Mouse (Mus musculus) stomach, postnatal 0 days (tissue): ENCODE results near the gene Cdk20. TPM values are rescaled to one million over a fixed set of nuclear protein-coding genes. Genes with fewer than 3 reads are reported as not detected.

Experiments used
- ATAC-seq: fragments of 200-750 bp; cut with Nextera tagmentation; 2 replicates; pipeline ENCODE4 v1.8.0; 2017; ENCODE audit not compliant: low FRiP score, low TSS enrichment
- DNase-seq: peaks from one replicate; pipeline ENCODE4 v3.0.0-alpha.2; 2016; ENCODE audit warnings: low spot score
- H3K27ac ChIP-seq: fragments of 300-500 bp; sonication (generic); replicated peaks from 2 replicates; pipeline ENCODE4 v1.5.1; 2014; ENCODE audit warnings: mild to moderate bottlenecking, control low read depth
- H3K27me3 ChIP-seq: fragments of 300-500 bp; sonication (generic); 2 replicates; pipeline ENCODE4 v1.6.1; 2014; ENCODE audit warnings: low read length; ENCODE audit not compliant: control insufficient read depth, insufficient read depth
- H3K36me3 ChIP-seq: fragments of 300-500 bp; sonication (generic); 2 replicates; pipeline ENCODE4 v1.6.1; 2014; ENCODE audit warnings: low read length, mixed read lengths; ENCODE audit not compliant: control insufficient read depth, insufficient read depth
- H3K4me1 ChIP-seq: fragments of 300-500 bp; sonication (generic); replicated peaks from 2 replicates; pipeline ENCODE4 v1.6.1; 2014; ENCODE audit warnings: antibody characterized with exemption; ENCODE audit not compliant: control insufficient read depth, insufficient read depth
- H3K4me2 ChIP-seq: fragments of 300-500 bp; sonication (generic); replicated peaks from 2 replicates; pipeline ENCODE4 v1.6.1; 2014; ENCODE audit warnings: low read depth, mild to moderate bottlenecking, control low read depth, moderate library complexity
- H3K4me3 ChIP-seq: fragments of 300-500 bp; sonication (generic); 2 replicates; pipeline ENCODE4 v1.5.1; 2014; ENCODE audit warnings: low read depth, low read length, control low read depth
- H3K9ac ChIP-seq: fragments of 300-500 bp; sonication (generic); 2 replicates; pipeline ENCODE4 v1.6.1; 2014; ENCODE audit warnings: mild to moderate bottlenecking, low read length, control low read depth, mixed read lengths
- H3K9me3 ChIP-seq: fragments of 300-500 bp; sonication (generic); 2 replicates; pipeline ENCODE4 v1.6.1; 2016; ENCODE audit warnings: low read length; ENCODE audit not compliant: control insufficient read depth
- CTCF ChIP-seq: IDR thresholded peaks from 2 replicates; pipeline ENCODE4 v1.5.1; 2016; ENCODE audit warnings: antibody characterized with exemption, low read depth, mild to moderate bottlenecking, moderate library complexity
- EP300 ChIP-seq: optimal IDR thresholded peaks from 2 replicates; pipeline ENCODE3; 2016; ENCODE audit warnings: antibody characterized with exemption
- WGBS: fragments of 180-500 bp; shearing (Covaris S2); extraction: QIAGEN DNeasy Blood & Tissue Kit; methylation state at CpG from one replicate; pipeline ENCODE4 v1.1.7; 2014; 5-methylcytosine and 5-hydroxymethylcytosine counted together
- polyA plus RNA-seq: library from polyadenylated mRNA; unstranded; fragments of >200 nt; fragmentation: Nextera tagmentation; extraction: Ambion mirVana; gene quantifications from 2 replicates; pipeline ENCODE4 v1.2.1, GENCODE M21; 2015

The Cdk20 gene
- polyA plus RNA-seq, 1 experiment from 2014 or later: 5.3 TPM

DNA sequence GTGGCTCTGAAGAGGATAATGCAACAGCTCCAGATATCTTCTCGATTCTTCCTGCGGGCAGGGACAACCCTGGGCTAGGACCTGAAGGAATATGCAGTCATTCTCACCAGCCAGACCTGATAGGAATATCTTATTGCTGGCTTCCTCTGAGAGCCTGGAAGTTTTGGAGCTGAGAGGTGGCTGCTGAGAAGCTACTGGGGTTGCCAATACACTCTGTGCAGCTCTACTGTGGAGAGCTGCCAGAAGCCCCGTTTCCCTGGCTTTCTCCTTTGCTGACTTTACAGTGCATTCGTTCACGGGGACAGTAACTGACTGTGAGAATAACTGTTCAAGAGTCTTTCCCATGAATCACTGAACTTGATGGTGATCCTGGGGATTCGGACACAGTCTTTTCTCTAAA is 26.6 kb upstream of the Cdk20 start:
- no peak overlapping the region for H3K9ac ChIP-seq
- H3K36me3 ChIP-seq: no peaks in the 10 kb centered on the region
- H3K4me3 ChIP-seq: no peak overlapping the region
- TF ChIP-seq CTCF (no peak), EP300 (no peak)
- H3K4me2 ChIP-seq: no peak overlapping the region
- no peaks in the 10 kb centered on the region; the same call in 1 of the 2 replicates for H3K27me3 ChIP-seq
- no peak overlapping the region for H3K27ac ChIP-seq
- ATAC-seq: no peak
- WGBS: 55% methylated on average over 6 of the region's 6 CpGs
- no peaks in the 10 kb centered on the region for H3K9me3 ChIP-seq
- DNase-seq: no peak
- H3K4me1 ChIP-seq: no peaks in the 10 kb centered on the region

DNA sequence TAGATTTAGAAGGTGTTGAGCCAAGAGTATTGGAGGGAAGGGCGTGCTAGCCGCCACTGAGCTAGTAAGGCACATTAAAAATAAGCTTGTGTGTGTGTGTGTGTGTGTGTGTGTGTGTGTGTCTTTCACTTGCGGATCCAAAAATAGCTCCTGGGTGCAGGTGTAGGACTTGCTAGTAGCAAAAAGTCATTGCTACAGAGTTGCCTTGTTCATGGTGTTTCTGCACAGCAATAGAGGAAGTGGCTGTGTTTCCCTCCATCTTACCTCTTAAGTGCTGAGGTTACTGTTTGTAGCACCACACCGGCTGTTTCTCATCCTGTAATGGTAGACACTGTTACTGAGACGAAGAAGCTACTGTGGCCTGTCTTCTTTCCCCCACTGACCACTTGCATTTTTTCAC is 24.1 kb upstream of the Cdk20 start:
- H3K4me3 ChIP-seq: no peak overlapping the region
- H3K9me3 ChIP-seq: no peaks in the 10 kb centered on the region
- WGBS: 87% methylated on average over 5 of the region's 5 CpGs
- no peak overlapping the region for H3K27ac ChIP-seq
- no peaks in the 10 kb centered on the region for H3K4me1 ChIP-seq
- no peaks in the 10 kb centered on the region for H3K36me3 ChIP-seq
- no peak overlapping the region for H3K9ac ChIP-seq
- DNase-seq: no peak
- TF ChIP-seq EP300 (no peak), CTCF (no peak)
- ATAC-seq: no peak
- H3K4me2 ChIP-seq: no peak overlapping the region
- no peaks in the 10 kb centered on the region; the same call in 1 of the 2 replicates for H3K27me3 ChIP-seq

DNA sequence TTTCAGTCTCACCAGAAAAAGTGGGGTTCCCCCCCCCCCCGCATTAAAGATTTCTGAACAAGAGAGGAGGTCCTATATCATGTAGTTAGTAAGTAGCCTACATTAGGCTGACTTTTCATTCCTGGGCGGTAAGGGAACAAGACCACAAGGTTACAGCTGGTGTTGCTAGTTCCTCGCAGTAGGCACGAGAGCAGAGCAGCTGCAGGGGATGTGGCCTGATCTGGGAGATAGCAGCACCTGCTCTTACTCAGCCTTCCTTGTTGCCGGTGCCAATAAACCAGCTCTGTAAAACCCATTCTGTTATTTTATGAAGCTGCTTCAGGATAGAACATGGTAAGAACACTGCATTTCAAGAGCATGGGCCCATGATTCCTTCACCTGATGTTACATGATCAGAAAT is 21.5 kb upstream of the Cdk20 start:
- no peak overlapping the region for H3K4me2 ChIP-seq
- TF ChIP-seq CTCF: no peak
- no peak for TF ChIP-seq EP300
- H3K9me3 ChIP-seq: no peaks in the 10 kb centered on the region
- WGBS: 66% methylated on average over 5 of the region's 5 CpGs
- DNase-seq: no peak
- no peak overlapping the region for H3K27ac ChIP-seq
- no peaks in the 10 kb centered on the region for H3K36me3 ChIP-seq
- H3K27me3 ChIP-seq: no peaks in the 10 kb centered on the region
- H3K4me3 ChIP-seq: no peak overlapping the region
- ATAC-seq: peak; percentile 49; the same call in 1 of the 2 replicates
- no peak overlapping the region for H3K9ac ChIP-seq
- no peaks in the 10 kb centered on the region for H3K4me1 ChIP-seq

GRCm38 (mm10) chr13:64411282-64411681 is 20.8 kb upstream of the Cdk20 start:
- Histone ChIP-seq H3K9me3 (no peaks in the 10 kb centered on the region), H3K27ac (no peak overlapping the region), H3K4me1 (no peaks in the 10 kb centered on the region), H3K9ac (no peak overlapping the region), H3K4me3 (no peak overlapping the region), H3K36me3 (no peaks in the 10 kb centered on the region), H3K27me3 (no peaks in the 10 kb centered on the region), H3K4me2 (no peak overlapping the region)
- no peak for DNase-seq
- 76% methylated on average over 2 of the region's 2 CpGs for WGBS
- no peak for TF ChIP-seq CTCF
- TF ChIP-seq EP300: no peak
- no peak for ATAC-seq

GRCm38 (mm10) chr13:64412752-64413257 is 19.3 kb upstream of the Cdk20 start:
- WGBS: 82% methylated on average over 2 of the region's 2 CpGs
- H3K4me2 ChIP-seq: no peak overlapping the region
- no peaks in the 10 kb centered on the region for H3K36me3 ChIP-seq
- no peak overlapping the region for H3K9ac ChIP-seq
- H3K4me3 ChIP-seq: no peak overlapping the region
- no peaks in the 10 kb centered on the region for H3K9me3 ChIP-seq
- ATAC-seq (no peak), DNase-seq (no peak)
- no peak overlapping the region for H3K27ac ChIP-seq
- no peaks in the 10 kb centered on the region for H3K27me3 ChIP-seq
- TF ChIP-seq EP300 (no peak), CTCF (no peak)
- no peaks in the 10 kb centered on the region for H3K4me1 ChIP-seq

- no peaks in the 10 kb centered on the region for H3K36me3 ChIP-seq
- no peak for ATAC-seq
- no peak overlapping the region for H3K27ac ChIP-seq
- DNase-seq: no peak
- TF ChIP-seq EP300: no peak
- TF ChIP-seq CTCF: no peak
- H3K27me3 ChIP-seq: no peaks in the 10 kb centered on the region
- H3K9me3 ChIP-seq: no peaks in the 10 kb centered on the region
- H3K4me1 ChIP-seq: no peaks in the 10 kb centered on the region
- 84% methylated on average over 2 of the region's 2 CpGs for WGBS
- no peak overlapping the region for H3K4me3 ChIP-seq
- no peak overlapping the region for H3K4me2 ChIP-seq
- no peak overlapping the region for H3K9ac ChIP-seq
Observed at GRCm38 (mm10) chr13:64415659-64416058, 16.5 kb upstream of the Cdk20 start.
